Mouse (Mus musculus) stomach, postnatal 0 days (tissue): ENCODE results near the gene Tmsb15l. TPM values are rescaled to one million over a fixed set of nuclear protein-coding genes. Genes with fewer than 3 reads are reported as not detected.

ENCODE experiments used
- ATAC-seq: fragments of 200-750 bp; cut with Nextera tagmentation; 2 replicates; pipeline ENCODE4 v1.8.0; 2017; ENCODE audit not compliant: low FRiP score, low TSS enrichment
- DNase-seq: peaks from one replicate; pipeline ENCODE4 v3.0.0-alpha.2; 2016; ENCODE audit warnings: low spot score
- H3K27ac ChIP-seq: fragments of 300-500 bp; sonication (generic); replicated peaks from 2 replicates; pipeline ENCODE4 v1.5.1; 2014; ENCODE audit warnings: mild to moderate bottlenecking, control low read depth
- H3K27me3 ChIP-seq: fragments of 300-500 bp; sonication (generic); 2 replicates; pipeline ENCODE4 v1.6.1; 2014; ENCODE audit warnings: low read length; ENCODE audit not compliant: control insufficient read depth, insufficient read depth
- H3K36me3 ChIP-seq: fragments of 300-500 bp; sonication (generic); 2 replicates; pipeline ENCODE4 v1.6.1; 2014; ENCODE audit warnings: low read length, mixed read lengths; ENCODE audit not compliant: control insufficient read depth, insufficient read depth
- H3K4me1 ChIP-seq: fragments of 300-500 bp; sonication (generic); replicated peaks from 2 replicates; pipeline ENCODE4 v1.6.1; 2014; ENCODE audit warnings: antibody characterized with exemption; ENCODE audit not compliant: control insufficient read depth, insufficient read depth
- H3K4me2 ChIP-seq: fragments of 300-500 bp; sonication (generic); replicated peaks from 2 replicates; pipeline ENCODE4 v1.6.1; 2014; ENCODE audit warnings: low read depth, mild to moderate bottlenecking, control low read depth, moderate library complexity
- H3K4me3 ChIP-seq: fragments of 300-500 bp; sonication (generic); 2 replicates; pipeline ENCODE4 v1.5.1; 2014; ENCODE audit warnings: low read depth, low read length, control low read depth
- H3K9ac ChIP-seq: fragments of 300-500 bp; sonication (generic); 2 replicates; pipeline ENCODE4 v1.6.1; 2014; ENCODE audit warnings: mild to moderate bottlenecking, low read length, control low read depth, mixed read lengths
- H3K9me3 ChIP-seq: fragments of 300-500 bp; sonication (generic); 2 replicates; pipeline ENCODE4 v1.6.1; 2016; ENCODE audit warnings: low read length; ENCODE audit not compliant: control insufficient read depth
- CTCF ChIP-seq: IDR thresholded peaks from 2 replicates; pipeline ENCODE4 v1.5.1; 2016; ENCODE audit warnings: antibody characterized with exemption, low read depth, mild to moderate bottlenecking, moderate library complexity
- EP300 ChIP-seq: optimal IDR thresholded peaks from 2 replicates; pipeline ENCODE3; 2016; ENCODE audit warnings: antibody characterized with exemption
- WGBS: fragments of 180-500 bp; shearing (Covaris S2); extraction: QIAGEN DNeasy Blood & Tissue Kit; methylation state at CpG from one replicate; pipeline ENCODE4 v1.1.7; 2014; 5-methylcytosine and 5-hydroxymethylcytosine counted together
- polyA plus RNA-seq: library from polyadenylated mRNA; unstranded; fragments of >200 nt; fragmentation: Nextera tagmentation; extraction: Ambion mirVana; gene quantifications from 2 replicates; pipeline ENCODE4 v1.2.1, GENCODE M21; 2015

The Tmsb15l gene
- polyA plus RNA-seq = 2.9 and 3.4 TPM in 2 replicates

GRCm38 (mm10) chrX:136976424-136977084 lies at the start of gene Tmsb15l, which contains the start of gene Tmsb15b1:
Gene Tmsb15l, minus strand, starts transcription at chrX:136976869.
Gene Tmsb15b1, minus strand, starts transcription at chrX:136976874.
- ATAC-seq (peak; percentile 100), DNase-seq (peak; percentile 74)
- TF ChIP-seq EP300 = no peak
- TF ChIP-seq CTCF = no peak
- Histone ChIP-seq H3K27ac (no peak within 1 kb of the TSS), H3K4me2 (peak within 1 kb of the TSS; percentile 52), H3K9ac (0 out of 2 replicates have a peak within 1 kb of the TSS, but pooled peaks have one; percentile 27), H3K9me3 (no peaks in the 10 kb centered on the region), H3K4me3 (peak within 1 kb of the TSS; percentile 31), H3K36me3 (no peaks in the 10 kb centered on the region), H3K4me1 (no peaks in the 10 kb centered on the region), H3K27me3 (no peaks in the 10 kb centered on the region)
- WGBS = 25% methylated on average over 15 of the region's 15 CpGs

GRCm38 (mm10) chrX:137019310-137019709 lies 42.6 kb upstream of the Tmsb15l start:
- H3K27me3 ChIP-seq = no peaks in the 10 kb centered on the region
- H3K9me3 ChIP-seq = no peaks in the 10 kb centered on the region
- ATAC-seq = peak; percentile 54; the same call in 1 of the 2 replicates
- no peaks in the 10 kb centered on the region for H3K4me1 ChIP-seq
- TF ChIP-seq EP300 (no peak), CTCF (peak; percentile 78)
- no peaks in the 10 kb centered on the region for H3K36me3 ChIP-seq
- peak; percentile 52 for DNase-seq
- no peak overlapping the region for H3K27ac ChIP-seq
- WGBS = 24% methylated on average over 1 of the region's 1 CpGs
- H3K4me3 ChIP-seq = no peak overlapping the region
- no peak overlapping the region for H3K4me2 ChIP-seq
- H3K9ac ChIP-seq = no peak overlapping the region

- no peaks in the 10 kb centered on the region for H3K27me3 ChIP-seq
- no peak for DNase-seq
- TF ChIP-seq CTCF = no peak
- no peak for TF ChIP-seq EP300
- H3K27ac ChIP-seq = no peak overlapping the region
- no peak overlapping the region for H3K4me3 ChIP-seq
- no peak overlapping the region for H3K9ac ChIP-seq
- no peaks in the 10 kb centered on the region for H3K4me1 ChIP-seq
- no peaks in the 10 kb centered on the region for H3K36me3 ChIP-seq
- 68% methylated on average over 1 of the region's 1 CpGs for WGBS
- no peak overlapping the region for H3K4me2 ChIP-seq
- no peak for ATAC-seq
- no peaks in the 10 kb centered on the region for H3K9me3 ChIP-seq
Observed at GRCm38 (mm10) chrX:137017668-137018067, 41.0 kb upstream of the Tmsb15l start.

- Histone ChIP-seq H3K27me3 (no peaks in the 10 kb centered on the region), H3K9ac (no peak overlapping the region), H3K9me3 (no peaks in the 10 kb centered on the region), H3K4me3 (no peak overlapping the region), H3K27ac (no peak overlapping the region), H3K4me2 (no peak overlapping the region), H3K4me1 (no peaks in the 10 kb centered on the region), H3K36me3 (no peaks in the 10 kb centered on the region)
- WGBS = 53% methylated on average over 6 of the region's 6 CpGs
- DNase-seq (peak; percentile 38), ATAC-seq (no peak)
- TF ChIP-seq EP300 (no peak), CTCF (peak; percentile 78)
Observed at GRCm38 (mm10) chrX:137015099-137015709, 38.5 kb upstream of the Tmsb15l start.

GRCm38 (mm10) chrX:136996256-136996655 lies 19.6 kb upstream of the Tmsb15l start:
- Histone ChIP-seq H3K9me3 (no peaks in the 10 kb centered on the region), H3K9ac (no peak overlapping the region), H3K27ac (no peak overlapping the region), H3K27me3 (no peaks in the 10 kb centered on the region), H3K4me3 (no peak overlapping the region), H3K36me3 (no peaks in the 10 kb centered on the region), H3K4me1 (no peaks in the 10 kb centered on the region), H3K4me2 (no peak overlapping the region)
- 68% methylated on average over 2 of the region's 2 CpGs for WGBS
- no peak for TF ChIP-seq CTCF
- no peak for TF ChIP-seq EP300
- ATAC-seq (no peak), DNase-seq (no peak)

GRCm38 (mm10) chrX:136993641-136994040 lies 17.0 kb upstream of the Tmsb15l start:
- H3K4me3 ChIP-seq = no peak overlapping the region
- ATAC-seq (no peak), DNase-seq (no peak)
- H3K27ac ChIP-seq = no peak overlapping the region
- H3K4me2 ChIP-seq = 0 out of 2 replicates have a peak overlapping the region, but pooled peaks have one; percentile 54
- TF ChIP-seq CTCF (no peak), EP300 (no peak)
- H3K36me3 ChIP-seq = no peaks in the 10 kb centered on the region
- no peaks in the 10 kb centered on the region for H3K27me3 ChIP-seq
- no peaks in the 10 kb centered on the region for H3K4me1 ChIP-seq
- H3K9ac ChIP-seq = no peak overlapping the region
- 31% methylated on average over 14 of the region's 14 CpGs for WGBS
- H3K9me3 ChIP-seq = no peaks in the 10 kb centered on the region
